Mouse (Mus musculus): ENCODE measurements around the gene Cops3. TPM values are rescaled to one million over a fixed set of nuclear protein-coding genes. Genes with fewer than 3 reads are reported as not detected.

The Cops3 gene
- polyA plus RNA-seq (2014; fragmentation: Illumina TruSeq; extraction: RNeasy Lipid Tissue Mini Kit (QIAGEN cat#74804); ENCODE audit: low read depth, low replicate concordance): 256 TPM

DNA sequence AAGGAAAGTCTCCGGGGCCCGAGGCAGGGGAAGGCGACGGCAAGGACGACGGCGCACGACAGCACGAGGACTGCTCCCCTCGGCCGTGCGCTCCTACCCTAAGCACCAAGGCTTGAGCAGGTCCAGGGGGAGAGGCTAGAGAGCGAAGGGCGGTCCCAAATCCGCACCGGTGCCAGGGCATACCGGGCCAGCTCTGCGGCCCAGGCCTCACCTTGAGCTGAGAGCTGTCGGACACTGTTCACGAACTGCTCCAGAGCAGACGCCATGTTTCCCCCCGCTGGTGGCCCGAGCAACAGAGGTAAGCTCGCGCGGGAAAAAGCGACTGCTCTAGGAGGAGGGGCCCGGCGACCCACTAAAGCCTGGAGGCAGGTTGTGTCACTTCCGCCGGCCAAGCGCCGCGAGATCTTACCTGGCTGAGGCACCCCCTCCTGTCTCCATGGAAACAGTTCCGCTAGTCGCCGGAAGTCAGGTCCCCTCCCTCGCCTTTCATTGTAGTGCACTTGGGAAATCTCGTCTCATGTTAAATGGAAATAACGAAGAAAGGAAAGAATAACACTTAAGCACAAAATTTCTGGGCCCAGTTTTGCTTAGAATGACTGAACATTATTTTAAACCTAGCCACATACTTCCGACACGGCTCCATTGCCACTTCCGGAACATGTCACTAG, at the start of gene Cops3:
Cops3 (minus strand) TSS at position 380 of the 668 bp plus-strand sequence.

DNA sequence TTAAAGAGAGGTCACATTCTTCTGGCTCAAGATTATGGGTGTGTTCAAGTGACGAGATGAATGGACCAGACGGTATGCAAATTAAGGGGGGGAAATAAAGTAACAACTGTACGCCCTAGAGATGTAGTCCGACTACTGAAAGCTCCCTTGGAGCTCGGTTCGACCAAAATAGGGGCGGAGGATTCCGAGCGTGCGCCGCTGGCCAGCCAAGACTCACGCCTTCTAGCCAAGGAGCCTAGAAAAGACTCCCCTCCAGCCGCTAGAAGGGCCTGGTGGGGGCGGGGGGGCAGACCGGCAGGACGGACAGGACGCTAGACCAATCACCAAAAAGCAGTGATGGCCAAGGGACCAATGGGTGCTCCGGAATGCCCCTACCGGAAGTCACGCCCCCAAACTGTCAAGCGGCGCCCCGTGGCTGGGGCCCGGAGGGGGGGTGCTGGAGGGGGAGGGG, 605 bp downstream of the Cops3 start, which contains the start of gene Nt5m:
Nt5m (plus strand) TSS at position 440 of the 451 bp plus-strand sequence.

DNA sequence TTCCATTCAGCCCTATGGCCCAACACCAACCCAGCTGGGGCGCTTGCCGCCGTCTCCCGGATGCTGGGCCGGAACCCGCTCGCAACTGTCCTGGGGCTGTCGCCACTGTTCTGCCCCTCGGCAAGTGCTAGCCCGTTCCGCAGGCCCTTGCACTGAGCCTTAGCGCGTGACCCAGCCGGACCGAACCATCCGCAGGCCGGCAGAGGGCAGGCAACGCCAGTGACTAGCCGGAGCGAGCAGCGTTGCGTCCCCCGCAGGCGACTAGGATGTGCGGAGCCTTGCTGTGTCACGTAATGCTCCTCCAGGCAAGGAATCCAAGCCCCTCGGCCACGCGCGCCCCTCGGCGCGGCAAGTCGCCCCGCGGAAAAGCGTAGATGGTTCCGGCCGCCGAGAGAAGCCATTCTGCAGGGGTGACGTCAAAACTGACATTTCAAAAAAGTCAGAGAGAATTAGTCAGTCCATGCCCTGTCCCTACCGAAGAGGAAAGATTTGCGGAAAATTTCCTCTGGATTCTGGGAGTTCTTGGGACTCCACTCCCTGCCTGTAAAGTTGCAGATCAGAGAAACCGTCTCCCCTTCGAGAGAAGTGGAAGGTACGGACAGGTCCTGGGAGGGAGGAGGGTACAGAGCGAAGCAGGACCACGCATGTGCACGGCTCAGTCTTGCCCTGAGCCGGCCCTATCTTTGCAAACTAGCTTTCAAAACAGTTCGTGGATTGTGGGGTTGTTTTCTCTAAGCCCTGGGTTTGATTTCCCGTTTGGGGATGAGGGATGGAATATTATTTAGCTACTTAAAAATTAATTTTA, 29.8 kb downstream of the Cops3 start, which contains the start of gene Flcn:
Flcn (minus strand) TSS at position 347 of the 805 bp plus-strand sequence.

GRCm38 (mm10) chr11:59787199-59787781, 52.3 kb downstream of the Cops3 start, which contains the start of gene Pld6:
TSS of gene Pld6 (minus strand) at chr11:59787645.

Other genes with a start within 250 kb of the Cops3 start
- gene Olfr223, start 246.5 kb downstream of the Cops3 start, polyA plus RNA-seq (2014; fragmentation: Illumina TruSeq; extraction: RNeasy Lipid Tissue Mini Kit (QIAGEN cat#74804); ENCODE audit: low read depth, low replicate concordance): not detected
- gene Mprip, start 178.5 kb downstream of the Cops3 start, polyA plus RNA-seq (2014; fragmentation: Illumina TruSeq; extraction: RNeasy Lipid Tissue Mini Kit (QIAGEN cat#74804); ENCODE audit: low read depth, low replicate concordance): 25.6 TPM
- 0.58 TPM for gene Pld6, start 52.2 kb downstream of the Cops3 start, polyA plus RNA-seq (2014; fragmentation: Illumina TruSeq; extraction: RNeasy Lipid Tissue Mini Kit (QIAGEN cat#74804); ENCODE audit: low read depth, low replicate concordance)
- 5.9 TPM for gene Flcn, start 29.8 kb downstream of the Cops3 start, polyA plus RNA-seq (2014; fragmentation: Illumina TruSeq; extraction: RNeasy Lipid Tissue Mini Kit (QIAGEN cat#74804); ENCODE audit: low read depth, low replicate concordance)
- 5.9 TPM for gene Nt5m, start 391 bp downstream of the Cops3 start, polyA plus RNA-seq (2014; fragmentation: Illumina TruSeq; extraction: RNeasy Lipid Tissue Mini Kit (QIAGEN cat#74804); ENCODE audit: low read depth, low replicate concordance)
- gene Med9, start 108.4 kb upstream of the Cops3 start, polyA plus RNA-seq (2014; fragmentation: Illumina TruSeq; extraction: RNeasy Lipid Tissue Mini Kit (QIAGEN cat#74804); ENCODE audit: low read depth, low replicate concordance): 12.4 TPM
- gene Rasd1, start 125.1 kb upstream of the Cops3 start, polyA plus RNA-seq (2014; fragmentation: Illumina TruSeq; extraction: RNeasy Lipid Tissue Mini Kit (QIAGEN cat#74804); ENCODE audit: low read depth, low replicate concordance): 1.7 TPM
- gene Pemt, start 206.7 kb upstream of the Cops3 start, polyA plus RNA-seq (2014; fragmentation: Illumina TruSeq; extraction: RNeasy Lipid Tissue Mini Kit (QIAGEN cat#74804); ENCODE audit: low read depth, low replicate concordance): not detected